Mouse (Mus musculus) cerebellum, adult 2 months (tissue): ENCODE results near the gene Runx1.

ENCODE experiments used
- CTCF ChIP-seq: fragments of 200-500 bp; IDR thresholded peaks from 2 replicates; pipeline ENCODE4 v1.5.1; 2011; ENCODE audit warnings: low read depth, mild to moderate bottlenecking, control low read depth, low read length, moderate library complexity, borderline replicate concordance; ENCODE audit not compliant: insufficient read depth
- POLR2A ChIP-seq: fragments of 200-500 bp; IDR thresholded peaks from 2 replicates; pipeline ENCODE4 v1.6.1; 2011; ENCODE audit warnings: low read length, control low read depth, borderline replicate concordance; ENCODE audit not compliant: insufficient read depth

DNA sequence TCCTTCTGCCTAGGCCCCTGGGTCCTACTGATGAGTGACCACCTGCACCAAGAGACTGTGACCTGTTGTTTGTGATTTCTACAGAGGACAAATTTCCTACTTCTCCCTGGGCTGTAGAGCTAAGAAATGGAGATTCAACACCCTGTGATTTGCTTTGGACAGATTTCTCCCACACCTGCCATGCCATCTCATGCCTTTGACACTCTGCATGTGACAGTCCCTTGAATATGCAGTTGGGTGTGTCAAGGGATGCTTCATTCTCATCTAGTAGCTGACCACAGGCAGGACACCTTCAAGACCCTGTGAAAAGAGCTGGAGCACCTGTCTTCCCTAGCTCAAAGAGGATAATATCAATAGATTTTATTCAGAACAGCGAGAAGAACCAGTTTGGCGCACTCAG lies 46.8 kb downstream of the Runx1 start:
- TF ChIP-seq CTCF (no peak), POLR2A (no peak)
